Mouse (Mus musculus) midbrain, embryonic 16.5 days (tissue): ENCODE measurements around the gene Gm16253. TPM values are rescaled to one million over a fixed set of nuclear protein-coding genes. Genes with fewer than 3 reads are reported as not detected.
"Not testable (repeated sequence)": the region's sequence is repeated elsewhere in the genome, so short reads cannot be mapped to it uniquely, and the experiment has no call there.

Experiments
- ATAC-seq: fragments of 200-750 bp; cut with Nextera tagmentation; 2 replicates; pipeline ENCODE4 v1.8.0; 2017; ENCODE audit warnings: moderate TSS enrichment
- H3K27ac ChIP-seq: fragments of 300-500 bp; sonication (generic); 2 replicates; pipeline ENCODE4 v1.5.1; 2014; ENCODE audit warnings: mild to moderate bottlenecking, low read length, mixed read lengths
- H3K27me3 ChIP-seq: fragments of 300-500 bp; sonication (generic); 2 replicates; pipeline ENCODE4 v1.6.1; 2014; ENCODE audit warnings: low read depth, low read length, mixed read lengths; ENCODE audit not compliant: control insufficient read depth, insufficient read depth
- H3K36me3 ChIP-seq: fragments of 300-500 bp; sonication (generic); 2 replicates; pipeline ENCODE4 v1.6.1; 2014; ENCODE audit warnings: mild to moderate bottlenecking, low read length, moderate library complexity, mixed read lengths; ENCODE audit not compliant: control insufficient read depth, insufficient read depth
- H3K4me1 ChIP-seq: fragments of 300-500 bp; sonication (generic); 2 replicates; pipeline ENCODE4 v1.6.1; 2014; ENCODE audit warnings: mild to moderate bottlenecking, low read length, mixed read lengths; ENCODE audit not compliant: control insufficient read depth, insufficient read depth
- H3K4me2 ChIP-seq: fragments of 300-500 bp; sonication (generic); 2 replicates; pipeline ENCODE4 v1.6.1; 2014; ENCODE audit warnings: mild to moderate bottlenecking, low read length, mixed read lengths
- H3K4me3 ChIP-seq: fragments of 300-500 bp; sonication (generic); 2 replicates; pipeline ENCODE4 v1.5.1; 2014; ENCODE audit warnings: low read depth, mild to moderate bottlenecking, low read length, moderate library complexity, mixed read lengths
- H3K9ac ChIP-seq: fragments of 300-500 bp; sonication (generic); 2 replicates; pipeline ENCODE4 v1.6.1; 2014; ENCODE audit warnings: low read depth, low read length, mixed read lengths
- H3K9me3 ChIP-seq: fragments of 300-500 bp; sonication (generic); replicated peaks from 2 replicates; pipeline ENCODE4 v1.6.1; 2014; ENCODE audit warnings: mild to moderate bottlenecking, low read length, mixed read lengths; ENCODE audit not compliant: control insufficient read depth, poor library complexity, severe bottlenecking
- WGBS: fragments of 180-500 bp; shearing (Covaris S2); extraction: QIAGEN DNeasy Blood & Tissue Kit; methylation state at CpG from one replicate; pipeline ENCODE4 v1.1.7; 2014; 5-methylcytosine and 5-hydroxymethylcytosine counted together
- polyA plus RNA-seq: library from polyadenylated mRNA; unstranded; fragments of >200 nt; fragmentation: Nextera tagmentation; extraction: Ambion mirVana; gene quantifications from 2 replicates; pipeline ENCODE4 v1.2.1, GENCODE M21; 2015

Gm16253 gene
- polyA plus RNA-seq, 1 experiment from 2014 or later: 1.8 TPM

GRCm38 (mm10) chr3:96606007-96606406, 29.2 kb downstream of the Gm16253 start:
- not testable (repeated sequence) for H3K36me3 ChIP-seq, H3K4me2 ChIP-seq
- WGBS: 91% methylated on average over 3 of the region's 4 CpGs

GRCm38 (mm10) chr3:96606618-96607017, 29.8 kb downstream of the Gm16253 start:
- Histone ChIP-seq H3K27me3 (no peaks in the 10 kb centered on the region), H3K27ac (no peak overlapping the region), H3K4me2 (no peak overlapping the region), H3K9me3 (no peaks in the 10 kb centered on the region), H3K4me3 (no peak overlapping the region), H3K9ac (no peak overlapping the region), H3K36me3 (no peaks in the 10 kb centered on the region), H3K4me1 (peaks cover 41% of the 10 kb centered on the region)
- ATAC-seq: no peak
- WGBS: 90% methylated on average over 4 of the region's 4 CpGs

More at GRCm38 (mm10) chr3:96606007-96606406, 29.2 kb downstream of the Gm16253 start:
- not testable (repeated sequence) for H3K27me3 ChIP-seq, H3K27ac ChIP-seq, H3K9me3 ChIP-seq, H3K9ac ChIP-seq, H3K4me3 ChIP-seq, ATAC-seq
- H3K4me1 ChIP-seq: peaks cover 41% of the 10 kb centered on the region

DNA sequence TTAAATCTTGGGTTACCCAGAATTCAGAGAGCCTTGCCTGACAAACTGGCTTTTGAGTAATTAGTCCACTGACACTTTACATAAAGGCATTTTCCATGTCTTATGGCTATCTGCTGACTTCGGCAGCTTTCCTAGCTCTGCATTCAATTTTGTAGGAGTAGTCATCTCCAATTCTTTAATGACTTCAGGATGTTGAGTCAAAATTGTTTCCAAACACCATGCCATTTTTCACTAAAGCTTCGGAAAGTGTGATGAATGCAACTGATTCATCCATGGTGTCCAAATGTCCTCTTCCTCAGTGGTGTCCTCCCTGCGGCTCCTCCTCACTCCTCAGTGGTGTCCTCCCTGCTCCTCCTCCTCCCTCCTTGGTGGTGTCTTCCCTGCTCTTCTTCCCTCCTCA, 41.2 kb downstream of the Gm16253 start:
- Histone ChIP-seq H3K9ac (no peak overlapping the region), H3K27me3 (no peaks in the 10 kb centered on the region), H3K4me2 (no peak overlapping the region), H3K4me3 (no peak overlapping the region), H3K4me1 (no peaks in the 10 kb centered on the region), H3K9me3 (no peaks in the 10 kb centered on the region), H3K36me3 (peaks cover 41% of the 10 kb centered on the region), H3K27ac (no peak overlapping the region)
- ATAC-seq: no peak
- 99% methylated on average over 3 of the region's 3 CpGs for WGBS

DNA sequence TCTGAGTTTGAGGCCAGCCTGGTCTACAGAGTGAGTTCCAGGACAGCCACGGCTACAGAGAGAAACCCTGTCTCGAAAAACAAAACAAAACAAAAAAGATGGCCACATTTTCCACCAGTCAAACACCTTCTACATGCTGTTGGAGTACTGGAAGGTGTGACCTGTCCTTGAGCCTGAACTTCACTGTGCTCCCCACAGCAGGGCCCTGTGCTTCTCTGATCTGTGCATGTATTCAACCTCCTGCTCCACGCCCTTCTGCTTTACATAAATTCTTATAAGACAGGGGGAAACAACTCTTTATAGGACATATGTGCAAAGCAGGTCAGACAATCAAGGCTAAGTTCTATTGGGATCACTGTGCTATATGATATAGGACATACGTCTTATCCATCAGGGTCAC, 46.4 kb downstream of the Gm16253 start:
- Histone ChIP-seq H3K4me3 (no peak overlapping the region), H3K9ac (no peak overlapping the region), H3K9me3 (no peaks in the 10 kb centered on the region), H3K36me3 (peaks cover 32% of the 10 kb centered on the region), H3K4me2 (no peak overlapping the region), H3K4me1 (no peaks in the 10 kb centered on the region), H3K27ac (no peak overlapping the region), H3K27me3 (no peaks in the 10 kb centered on the region)
- no peak for ATAC-seq
- WGBS: 95% methylated on average over 4 of the region's 4 CpGs

GRCm38 (mm10) chr3:96629729-96630600, 53.2 kb downstream of the Gm16253 start, which contains the start of gene Rbm8a:
TSS of gene Rbm8a (plus strand) at chr3:96629933.
- WGBS: under 1% methylated on average over 48 of the region's 48 CpGs
- H3K4me2 ChIP-seq: peak within 1 kb of the TSS; percentile 84
- H3K9ac ChIP-seq: peak within 1 kb of the TSS; percentile 75
- H3K9me3 ChIP-seq: no peaks in the 10 kb centered on the region
- peak within 1 kb of the TSS; percentile 59 for H3K4me3 ChIP-seq
- H3K27ac ChIP-seq: peak within 1 kb of the TSS; percentile 72
- H3K4me1 ChIP-seq: peaks cover 18% of the 10 kb centered on the region
- H3K36me3 ChIP-seq: peaks cover 6% of the 10 kb centered on the region; the same call in 1 of the 2 replicates
- H3K27me3 ChIP-seq: no peaks in the 10 kb centered on the region
- ATAC-seq: peak; percentile 96

Other genes starting within 250 kb of the Gm16253 start
- gene BC107364, start 124.7 kb upstream of the Gm16253 start, polyA plus RNA-seq: not detected in 2 replicates
- 1.8 and 2.4 TPM in 2 replicates for gene Hfe2, start 51.8 kb upstream of the Gm16253 start, polyA plus RNA-seq
- gene Txnip, start 19.0 kb upstream of the Gm16253 start, polyA plus RNA-seq: 41.5 and 43.5 TPM in 2 replicates
- 36.7 and 38.8 TPM in 2 replicates for gene Polr3gl, start 17.2 kb downstream of the Gm16253 start, polyA plus RNA-seq
- 16.4 and 20.6 TPM in 2 replicates for gene Ankrd34a, start 19.7 kb downstream of the Gm16253 start, polyA plus RNA-seq
- 4.0 and 4.7 TPM in 2 replicates for gene Lix1l, start 24.2 kb downstream of the Gm16253 start, polyA plus RNA-seq
- gene Rbm8a, start 52.9 kb downstream of the Gm16253 start, polyA plus RNA-seq: 118 and 123 TPM in 2 replicates
- 60.5 and 67.0 TPM in 2 replicates for gene Pex11b, start 58.4 kb downstream of the Gm16253 start, polyA plus RNA-seq
- 0.07 and 0.24 TPM in 2 replicates for gene Gm42957, start 58.5 kb downstream of the Gm16253 start, polyA plus RNA-seq
- 1.1 and 1.2 TPM in 2 replicates for gene Itga10, start 68.6 kb downstream of the Gm16253 start, polyA plus RNA-seq
- 2.9 and 3.2 TPM in 2 replicates for gene Ankrd35, start 93.1 kb downstream of the Gm16253 start, polyA plus RNA-seq
- gene Pias3, start 119.4 kb downstream of the Gm16253 start, polyA plus RNA-seq: 38.7 and 41.6 TPM in 2 replicates
- gene Nudt17, start 131.6 kb downstream of the Gm16253 start, polyA plus RNA-seq: 16.0 and 17.2 TPM in 2 replicates
- 33.3 and 34.0 TPM in 2 replicates for gene Polr3c, start 150.6 kb downstream of the Gm16253 start, polyA plus RNA-seq
- gene Rnf115, start 150.7 kb downstream of the Gm16253 start, polyA plus RNA-seq: 71.4 and 75.8 TPM in 2 replicates